Mouse (Mus musculus) liver, embryonic 16.5 days (tissue): ENCODE data around the gene Tent4b. TPM values are rescaled to one million over a fixed set of nuclear protein-coding genes. Genes with fewer than 3 reads are reported as not detected.

ENCODE experiments used
- ATAC-seq: fragments of 200-750 bp; cut with Nextera tagmentation; 2 replicates; pipeline ENCODE4 v1.8.0; 2017; ENCODE audit warnings: low read depth, mild to moderate bottlenecking, moderate number of reproducible peaks, moderate library complexity
- H3K27ac ChIP-seq: fragments of 300-500 bp; sonication (generic); 2 replicates; pipeline ENCODE4 v1.5.1; 2014; ENCODE audit warnings: mild to moderate bottlenecking, low read length
- H3K27me3 ChIP-seq: fragments of 300-500 bp; sonication (generic); 2 replicates; pipeline ENCODE4 v1.6.1; 2014; ENCODE audit warnings: low read depth, low read length, mixed read lengths; ENCODE audit not compliant: control insufficient read depth, insufficient read depth
- H3K36me3 ChIP-seq: fragments of 300-500 bp; sonication (generic); 2 replicates; pipeline ENCODE4 v1.6.1; 2014; ENCODE audit warnings: mild to moderate bottlenecking; ENCODE audit not compliant: control insufficient read depth, insufficient read depth
- H3K4me1 ChIP-seq: fragments of 300-500 bp; sonication (generic); 2 replicates; pipeline ENCODE4 v1.6.1; 2014; ENCODE audit warnings: low read depth, low read length, mixed read lengths; ENCODE audit not compliant: control insufficient read depth
- H3K4me2 ChIP-seq: fragments of 300-500 bp; sonication (generic); 2 replicates; pipeline ENCODE4 v1.6.1; 2014; ENCODE audit warnings: low read depth, low read length, mixed read lengths
- H3K4me3 ChIP-seq: fragments of 300-500 bp; sonication (generic); 2 replicates; pipeline ENCODE4 v1.5.1; 2014; ENCODE audit warnings: low read depth, mild to moderate bottlenecking, low read length
- H3K9ac ChIP-seq: fragments of 300-500 bp; sonication (generic); 2 replicates; pipeline ENCODE4 v1.6.1; 2014; ENCODE audit warnings: low read depth, low read length
- H3K9me3 ChIP-seq: fragments of 300-500 bp; sonication (generic); replicated peaks from 2 replicates; pipeline ENCODE4 v1.6.1; 2016; ENCODE audit warnings: low read length; ENCODE audit not compliant: control insufficient read depth
- WGBS: fragments of 180-500 bp; shearing (Covaris S2); extraction: QIAGEN DNeasy Blood & Tissue Kit; methylation state at CpG from one replicate; pipeline ENCODE4 v1.1.7; 2014; ENCODE audit not compliant: insufficient replicate concordance; 5-methylcytosine and 5-hydroxymethylcytosine counted together
- polyA plus RNA-seq: library from polyadenylated mRNA; unstranded; fragments of >200 nt; fragmentation: Nextera tagmentation; extraction: Ambion mirVana; gene quantifications from 2 replicates; pipeline ENCODE4 v1.2.1, GENCODE M21; 2015

Tent4b gene
- polyA plus RNA-seq, 1 experiment from 2014 or later, result 2.5 TPM

GRCm38 (mm10) chr8:88244298-88244697 is 45.3 kb downstream of the Tent4b start:
- H3K27ac ChIP-seq, result no peak overlapping the region
- ATAC-seq, result peak; percentile 81
- H3K9me3 ChIP-seq, result no peaks in the 10 kb centered on the region
- H3K4me1 ChIP-seq, result no peaks in the 10 kb centered on the region; the same call in 1 of the 2 replicates
- 72% methylated on average over 4 of the region's 4 CpGs for whole genome bisulfite sequencing
- H3K4me3 ChIP-seq, result no peak overlapping the region
- H3K27me3 ChIP-seq, result no peaks in the 10 kb centered on the region
- H3K9ac ChIP-seq, result no peak overlapping the region
- H3K36me3 ChIP-seq, result peaks cover 3% of the 10 kb centered on the region; the same call in 1 of the 2 replicates
- H3K4me2 ChIP-seq, result no peak overlapping the region

- Histone ChIP-seq H3K36me3 (peaks cover 19% of the 10 kb centered on the region; the same call in 1 of the 2 replicates), H3K4me3 (no peak overlapping the region), H3K9me3 (no peaks in the 10 kb centered on the region), H3K4me1 (no peaks in the 10 kb centered on the region), H3K9ac (no peak overlapping the region), H3K27me3 (no peaks in the 10 kb centered on the region), H3K27ac (no peak overlapping the region), H3K4me2 (no peak overlapping the region)
- 65% methylated on average over 3 of the region's 3 CpGs for WGBS
- ATAC-seq, result no peak
Measured at GRCm38 (mm10) chr8:88252791-88253190, 53.8 kb downstream of the Tent4b start.

- Histone ChIP-seq H3K4me3 (no peak overlapping the region), H3K27ac (no peak overlapping the region), H3K4me2 (no peak overlapping the region), H3K9me3 (no peaks in the 10 kb centered on the region), H3K36me3 (peaks cover 19% of the 10 kb centered on the region; the same call in 1 of the 2 replicates), H3K9ac (no peak overlapping the region), H3K4me1 (no peaks in the 10 kb centered on the region), H3K27me3 (no peaks in the 10 kb centered on the region)
- no peak for ATAC-seq
- WGBS, result 73% methylated on average over 7 of the region's 7 CpGs
Measured at GRCm38 (mm10) chr8:88254957-88255356, 55.9 kb downstream of the Tent4b start.

GRCm38 (mm10) chr8:88258024-88258423 is 59.0 kb downstream of the Tent4b start:
- Histone ChIP-seq H3K27me3 (no peaks in the 10 kb centered on the region), H3K4me2 (no peak overlapping the region), H3K36me3 (peaks cover 5% of the 10 kb centered on the region), H3K9ac (no peak overlapping the region), H3K9me3 (no peaks in the 10 kb centered on the region), H3K4me3 (no peak overlapping the region), H3K27ac (no peak overlapping the region), H3K4me1 (no peaks in the 10 kb centered on the region)
- WGBS, result 59% methylated on average over 6 of the region's 6 CpGs
- no peak for ATAC-seq

DNA sequence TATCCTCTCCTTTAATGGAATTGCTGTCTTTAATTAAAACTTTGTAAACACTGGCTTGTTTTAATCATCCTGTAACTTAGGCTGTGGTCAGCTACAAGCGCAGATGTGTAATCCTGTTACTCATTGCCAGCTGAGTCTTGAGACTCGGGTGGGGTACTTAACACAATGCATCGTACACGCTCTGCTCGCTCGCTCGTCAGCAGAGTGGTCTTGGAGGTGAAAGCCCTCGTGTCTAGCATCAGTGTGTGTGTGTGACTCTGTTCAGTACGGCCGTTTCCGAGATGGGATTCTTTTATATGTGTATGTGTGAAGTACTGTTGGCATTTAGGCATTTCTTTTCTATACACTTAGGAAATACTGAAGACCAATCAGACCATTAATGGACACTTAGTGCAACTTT is 59.5 kb downstream of the Tent4b start:
- 81% methylated on average over 11 of the region's 11 CpGs for WGBS
- no peak overlapping the region for H3K4me2 ChIP-seq
- H3K27me3 ChIP-seq, result no peaks in the 10 kb centered on the region
- no peak overlapping the region for H3K9ac ChIP-seq
- peaks cover 5% of the 10 kb centered on the region for H3K36me3 ChIP-seq
- H3K27ac ChIP-seq, result no peak overlapping the region
- H3K4me3 ChIP-seq, result no peak overlapping the region
- ATAC-seq, result no peak
- H3K9me3 ChIP-seq, result no peaks in the 10 kb centered on the region
- no peaks in the 10 kb centered on the region for H3K4me1 ChIP-seq

DNA sequence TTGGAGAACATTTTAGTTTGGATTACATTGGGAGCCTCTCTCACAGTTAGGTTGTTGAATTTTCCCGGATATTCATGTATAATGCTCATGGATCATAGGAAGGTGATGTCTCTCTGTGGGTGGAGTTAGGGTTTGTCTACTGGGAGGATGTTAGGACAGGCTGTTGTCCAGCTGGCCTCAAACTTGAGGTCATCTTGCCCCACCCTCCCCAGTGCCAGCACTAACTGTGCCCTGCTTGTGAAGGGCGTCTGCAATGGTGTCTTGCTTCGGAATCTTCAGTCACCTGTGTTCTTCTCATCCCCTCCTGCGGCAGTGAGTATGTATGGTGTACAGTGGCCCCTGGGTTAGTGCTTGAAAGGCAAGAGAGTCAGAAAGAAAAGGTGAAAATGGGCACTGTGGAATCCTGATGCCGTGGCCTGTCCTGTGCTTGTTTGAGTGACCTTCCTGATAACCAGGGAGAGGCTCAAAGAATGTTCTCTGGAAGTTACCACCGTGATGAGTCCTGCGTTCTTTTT is 61.5 kb downstream of the Tent4b start:
- 77% methylated on average over 7 of the region's 7 CpGs for WGBS
- ATAC-seq, result no peak
- H3K4me1 ChIP-seq, result no peaks in the 10 kb centered on the region
- H3K27ac ChIP-seq, result no peak overlapping the region
- no peak overlapping the region for H3K4me2 ChIP-seq
- H3K27me3 ChIP-seq, result no peaks in the 10 kb centered on the region
- no peaks in the 10 kb centered on the region for H3K9me3 ChIP-seq
- peaks cover 2% of the 10 kb centered on the region for H3K36me3 ChIP-seq
- H3K9ac ChIP-seq, result no peak overlapping the region
- H3K4me3 ChIP-seq, result no peak overlapping the region

DNA sequence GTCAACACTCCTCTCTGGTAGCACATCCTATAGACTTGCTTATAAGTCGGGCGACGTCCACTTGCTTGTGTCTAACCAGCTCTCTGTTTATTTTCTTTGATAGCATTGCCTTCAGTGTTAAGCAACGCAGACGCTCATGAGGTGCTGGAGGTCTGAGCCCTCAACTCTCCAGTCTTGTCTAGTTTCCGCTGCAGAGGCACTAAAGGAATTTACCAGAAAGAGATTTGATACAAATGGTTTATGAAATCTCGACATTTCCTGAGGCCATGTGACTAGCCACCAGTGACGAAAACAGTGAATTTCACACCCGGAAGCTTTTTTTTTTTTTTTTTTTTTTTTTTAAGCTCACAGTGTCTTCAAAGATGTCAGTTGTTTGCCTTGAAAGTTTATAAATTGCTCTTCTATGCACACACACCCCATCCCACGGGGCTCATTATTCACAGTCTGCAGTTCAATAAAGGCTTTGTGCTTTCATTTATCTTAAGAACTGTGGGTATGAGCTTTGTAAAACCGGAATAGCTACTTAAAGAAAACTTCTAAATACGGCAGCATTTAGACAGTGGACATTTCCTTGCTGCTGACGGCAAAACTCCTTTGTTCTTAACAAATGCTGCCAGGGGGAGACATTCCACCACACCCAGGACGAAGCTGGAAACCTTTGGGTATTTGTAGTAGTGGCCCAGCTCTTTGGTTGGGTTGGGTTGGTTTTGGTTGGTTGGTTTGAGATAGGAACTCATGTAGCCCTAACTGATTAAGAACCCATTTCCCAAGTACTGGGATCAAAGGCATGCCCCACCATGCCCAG is 64.0 kb downstream of the Tent4b start:
- Histone ChIP-seq H3K4me1 (no peaks in the 10 kb centered on the region), H3K27me3 (no peaks in the 10 kb centered on the region), H3K4me2 (no peak overlapping the region), H3K27ac (no peak overlapping the region), H3K36me3 (no peaks in the 10 kb centered on the region; the same call in none of the 2 replicates), H3K9ac (no peak overlapping the region), H3K4me3 (no peak overlapping the region), H3K9me3 (no peaks in the 10 kb centered on the region)
- ATAC-seq, result no peak
- 62% methylated on average over 14 of the region's 14 CpGs for WGBS

DNA sequence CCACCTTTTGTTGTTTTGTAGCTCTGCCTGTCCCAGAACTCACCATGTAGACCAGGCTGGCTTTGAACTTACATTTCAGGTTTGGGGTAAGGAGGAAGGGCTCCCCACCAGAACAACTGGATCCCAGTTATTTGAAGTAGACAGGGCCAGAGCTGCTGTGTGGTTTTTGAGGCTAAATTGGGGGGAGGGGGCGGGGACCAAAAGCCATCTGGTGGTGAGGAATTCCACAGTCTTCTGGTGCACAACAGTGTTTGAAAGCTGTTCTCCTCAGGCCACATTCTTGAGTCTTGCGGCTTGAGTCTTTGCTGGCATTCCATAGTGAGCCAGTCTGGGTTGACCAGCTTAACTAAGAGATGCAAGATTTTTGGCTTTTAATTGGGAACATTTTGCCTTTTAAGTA is 66.5 kb downstream of the Tent4b start:
- H3K9ac ChIP-seq, result no peak overlapping the region
- no peak for ATAC-seq
- 17% methylated on average over 2 of the region's 2 CpGs for WGBS

DNA sequence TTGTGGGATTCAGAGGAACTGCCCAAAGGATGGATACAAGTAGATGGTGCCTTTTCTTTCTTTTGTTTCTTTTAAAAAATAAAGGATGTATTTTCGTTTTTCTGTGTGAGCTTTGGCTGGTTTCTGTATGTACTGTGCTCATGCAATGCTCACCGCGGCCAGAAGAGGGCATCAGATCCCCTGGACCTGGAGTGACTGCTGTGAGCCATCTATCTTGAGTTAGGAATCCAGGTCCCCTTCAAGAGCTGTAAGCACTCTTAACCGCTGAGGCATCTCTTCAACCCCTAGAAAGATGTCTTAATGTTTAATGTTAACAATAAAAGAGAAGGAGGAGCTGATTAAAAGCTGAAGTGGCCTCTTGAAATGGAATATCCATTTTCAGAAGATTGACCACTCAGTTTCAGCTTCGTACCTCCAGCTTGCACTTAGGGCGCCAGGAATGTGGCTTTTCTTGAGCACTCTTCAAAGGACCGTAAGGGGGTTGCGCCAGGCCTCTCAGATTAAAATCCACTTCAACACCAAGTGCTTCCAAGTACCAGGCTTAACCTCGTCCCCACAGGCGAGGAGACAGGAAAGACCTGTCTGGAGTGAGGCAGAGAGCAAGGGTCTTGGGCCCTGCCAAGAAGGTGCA is 67.3 kb downstream of the Tent4b start:
- Histone ChIP-seq H3K36me3 (no peaks in the 10 kb centered on the region), H3K27me3 (no peaks in the 10 kb centered on the region; the same call in 1 of the 2 replicates), H3K27ac (no peak overlapping the region), H3K4me1 (no peaks in the 10 kb centered on the region), H3K9me3 (no peaks in the 10 kb centered on the region), H3K4me3 (no peak overlapping the region), H3K9ac (no peak overlapping the region), H3K4me2 (no peak overlapping the region)
- no peak for ATAC-seq
- WGBS, result 42% methylated on average over 10 of the region's 10 CpGs

More for the DNA sequence above, 66.5 kb downstream of the Tent4b start:
- H3K4me3 ChIP-seq, result no peak overlapping the region
- H3K27me3 ChIP-seq, result no peaks in the 10 kb centered on the region; the same call in 1 of the 2 replicates
- no peaks in the 10 kb centered on the region for H3K36me3 ChIP-seq
- H3K4me1 ChIP-seq, result no peaks in the 10 kb centered on the region
- H3K27ac ChIP-seq, result no peak overlapping the region
- H3K9me3 ChIP-seq, result no peaks in the 10 kb centered on the region
- H3K4me2 ChIP-seq, result no peak overlapping the region
